Mouse (Mus musculus): ENCODE measurements around the gene Runx2. TPM values are rescaled to one million over a fixed set of nuclear protein-coding genes. Genes with fewer than 3 reads are reported as not detected.

Runx2 gene
- total RNA-seq, 2 experiments from 2014 or later = 11.6 to 29.5 TPM

DNA sequence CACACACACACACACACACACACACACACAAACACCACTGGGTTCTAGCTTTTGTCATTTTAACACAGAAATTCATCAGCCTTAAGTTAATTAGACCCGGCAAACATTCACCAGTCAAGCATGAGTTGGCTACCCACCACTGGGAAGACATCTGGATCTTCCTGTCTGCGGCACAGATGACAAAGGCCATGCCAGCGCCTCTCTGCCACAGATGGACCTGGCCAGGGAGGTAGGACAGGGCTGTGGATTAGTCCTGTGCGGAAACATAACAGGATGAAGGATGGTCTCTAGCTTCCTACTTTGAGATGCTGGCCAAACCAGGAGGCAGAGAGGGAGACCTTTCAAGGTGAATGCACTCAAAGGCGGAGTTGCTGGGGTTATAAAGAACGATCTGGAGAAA is 325.3 kb downstream of the Runx2 start:
- DNase-seq (ENCODE audit: low spot score in 2 of 2) = no peak

DNA sequence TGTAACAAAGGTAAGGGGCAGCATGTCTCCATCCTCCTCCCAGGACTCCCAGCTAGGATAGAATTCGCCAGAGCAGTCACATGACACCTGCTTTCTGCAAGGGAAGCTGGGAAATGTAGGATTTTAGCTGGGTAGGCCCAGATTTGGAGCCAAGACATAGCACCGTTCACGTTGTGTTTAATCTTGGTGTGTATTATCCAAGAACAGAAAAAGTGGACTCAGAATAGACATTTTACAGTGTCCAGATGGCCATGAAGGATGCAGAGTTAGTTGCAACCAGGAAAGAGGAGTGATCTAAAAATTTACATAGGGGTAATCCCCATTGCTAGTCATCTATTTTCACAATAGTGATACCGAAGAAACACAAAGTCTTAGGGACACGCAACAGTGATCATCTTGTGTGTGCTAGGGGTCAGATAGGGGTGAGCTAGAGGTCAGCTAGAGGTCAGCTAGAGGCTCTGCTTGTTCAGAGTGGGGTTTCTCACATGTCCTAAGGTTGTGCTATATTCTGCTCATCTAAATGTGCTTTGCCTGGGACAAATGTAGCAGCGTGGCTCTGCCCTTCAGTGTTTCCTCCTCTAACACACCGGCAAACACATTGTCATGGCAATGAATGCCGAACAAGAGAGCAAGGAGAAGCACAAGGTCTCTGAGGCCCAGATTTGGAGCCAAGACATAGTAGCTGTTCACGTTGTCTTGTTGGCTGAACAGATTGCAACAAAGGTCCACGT is 326.9 kb downstream of the Runx2 start:
- DNase-seq (ENCODE audit: low spot score in 2 of 2) = no peak

DNA sequence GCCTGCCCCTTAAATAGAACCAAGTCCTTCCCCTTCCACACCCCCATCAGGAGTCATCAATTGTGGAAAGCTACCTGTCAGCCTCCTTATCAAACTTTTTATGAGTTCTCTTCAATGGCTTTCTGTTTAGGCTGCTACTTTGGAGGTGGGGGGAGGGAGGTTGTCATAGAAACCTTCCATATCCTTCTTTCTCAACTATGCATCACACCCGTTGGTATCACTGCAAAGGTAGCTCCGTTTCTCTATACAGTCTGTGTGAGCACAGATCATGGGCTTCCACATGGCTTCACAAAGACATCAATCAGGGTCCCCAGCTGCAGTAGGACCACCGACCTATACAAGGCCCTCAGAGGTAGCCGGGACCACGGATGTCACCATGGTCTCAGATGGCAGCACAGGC is 329.3 kb downstream of the Runx2 start:
- DNase-seq (ENCODE audit: low spot score in 2 of 2) = no peak

DNA sequence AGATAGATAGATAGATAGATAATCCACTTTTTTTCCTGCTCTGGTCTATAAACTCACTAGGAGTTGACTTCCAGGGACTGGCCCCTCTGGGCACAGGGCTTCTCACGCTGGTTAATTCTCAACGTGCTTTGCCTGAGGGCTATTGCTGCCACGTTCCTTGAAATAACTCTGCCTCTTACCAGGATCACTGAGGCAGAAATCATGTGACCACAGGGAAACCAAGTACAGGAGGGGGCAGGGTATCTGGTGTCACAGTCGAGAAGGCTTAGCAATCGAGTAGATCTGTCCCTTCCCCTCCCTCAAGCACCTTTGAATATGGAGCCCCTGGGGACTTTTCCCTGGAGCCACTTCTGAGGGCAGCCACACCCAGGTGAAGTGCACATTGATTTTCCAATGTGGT is 334.7 kb downstream of the Runx2 start:
- no peak for DNase-seq (ENCODE audit: low spot score in 2 of 2)

DNA sequence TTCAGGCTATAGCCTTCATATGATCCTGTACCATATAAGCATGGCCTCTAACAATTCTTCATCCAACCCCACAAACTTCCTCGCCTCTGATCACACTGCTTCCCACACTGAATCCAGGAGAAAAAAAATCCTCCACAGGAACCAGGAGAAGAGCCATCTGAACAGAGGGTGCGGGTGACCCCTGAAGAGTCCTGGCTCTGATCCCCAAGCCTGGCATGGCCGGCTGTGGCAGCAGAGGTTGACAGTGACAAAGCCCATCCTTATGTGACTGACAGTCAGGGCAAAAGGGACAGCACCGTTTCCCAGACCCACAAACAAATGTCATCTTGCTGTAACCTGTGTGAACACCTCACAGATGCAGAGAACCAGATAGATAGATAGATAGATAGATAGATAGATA is 335.1 kb downstream of the Runx2 start:
- DNase-seq (ENCODE audit: low spot score in 2 of 2) = no peak

DNA sequence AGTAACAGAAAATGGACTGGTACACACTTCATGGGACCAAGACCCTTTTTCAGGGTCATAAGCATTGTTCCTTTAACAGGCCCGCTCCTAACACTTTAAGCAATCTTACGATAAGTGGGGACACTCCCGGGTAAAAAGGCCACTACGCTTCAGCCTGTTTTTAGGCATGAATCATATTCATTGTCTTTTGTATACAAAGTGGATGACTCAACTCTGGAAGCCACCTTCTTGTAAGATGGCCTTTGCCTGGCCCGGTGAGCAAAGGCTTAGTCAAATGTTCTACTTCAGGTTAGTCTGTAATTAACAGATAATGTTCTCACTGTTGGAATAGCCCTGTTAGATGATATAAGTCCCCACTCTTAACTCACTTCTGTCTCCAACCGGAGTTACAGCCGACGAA is 338.7 kb downstream of the Runx2 start:
- DNase-seq (ENCODE audit: low spot score in 2 of 2) = no peak

DNA sequence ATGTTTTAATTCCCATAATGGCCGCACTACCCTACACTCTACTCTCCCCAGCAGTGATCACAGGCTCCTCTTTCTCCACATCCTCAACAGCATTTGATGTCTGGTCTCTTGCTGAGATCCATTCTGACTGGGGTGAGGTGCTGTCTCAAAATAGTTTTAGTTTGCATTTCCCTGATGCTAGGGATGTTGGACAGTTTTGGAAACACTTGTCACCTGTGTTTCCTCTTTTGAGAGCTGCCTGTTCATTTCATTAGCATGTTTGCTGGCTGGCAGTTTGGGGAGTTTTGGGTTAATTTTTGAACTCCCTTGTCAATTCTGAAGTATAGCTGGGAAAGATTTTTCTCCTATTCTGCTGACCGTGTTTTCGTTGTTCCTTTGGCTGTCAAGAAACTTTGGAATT is 340.3 kb downstream of the Runx2 start:
- no peak for DNase-seq (ENCODE audit: low spot score in 2 of 2)

DNA sequence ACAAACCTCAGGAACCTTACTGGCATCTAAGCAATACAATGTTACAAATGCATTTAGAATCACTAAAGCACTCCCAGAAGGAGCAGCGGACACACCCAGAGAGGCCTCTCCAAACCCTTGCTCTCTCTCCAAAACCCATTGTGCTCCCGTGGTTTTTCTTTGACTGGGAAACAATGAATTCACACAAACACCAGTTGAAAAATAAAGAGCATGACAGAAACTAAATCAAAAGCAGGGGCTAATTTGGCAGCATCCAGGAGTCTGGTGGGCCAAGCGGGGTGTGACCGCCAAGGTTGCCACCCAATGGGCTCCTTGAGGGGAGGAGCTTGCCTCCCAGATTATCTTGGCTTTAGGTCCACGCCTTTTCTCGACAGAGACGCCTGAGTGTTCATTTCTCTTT is 341.9 kb downstream of the Runx2 start:
- DNase-seq (ENCODE audit: low spot score in 2 of 2) = no peak

DNA sequence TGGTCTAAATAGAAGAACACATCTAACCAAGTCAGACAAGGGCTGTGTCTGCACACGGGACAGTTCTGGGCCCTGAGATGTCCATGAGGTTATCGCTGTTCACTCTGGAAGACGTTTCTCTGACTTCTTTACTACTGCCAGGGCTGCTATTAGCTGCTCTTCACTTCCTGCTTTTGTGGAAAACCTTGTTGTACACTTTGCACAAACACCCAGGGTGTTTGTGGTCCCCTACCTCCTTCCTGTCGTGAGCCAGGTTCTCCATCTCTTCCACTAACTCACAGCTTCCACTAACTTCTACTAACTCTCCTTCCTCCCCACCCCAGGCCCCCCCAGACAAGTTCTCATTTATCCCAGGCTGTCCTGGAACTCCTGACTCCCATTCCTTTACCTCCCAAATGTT is 350.9 kb downstream of the Runx2 start:
- DNase-seq (ENCODE audit: low spot score in 2 of 2) = no peak

DNA sequence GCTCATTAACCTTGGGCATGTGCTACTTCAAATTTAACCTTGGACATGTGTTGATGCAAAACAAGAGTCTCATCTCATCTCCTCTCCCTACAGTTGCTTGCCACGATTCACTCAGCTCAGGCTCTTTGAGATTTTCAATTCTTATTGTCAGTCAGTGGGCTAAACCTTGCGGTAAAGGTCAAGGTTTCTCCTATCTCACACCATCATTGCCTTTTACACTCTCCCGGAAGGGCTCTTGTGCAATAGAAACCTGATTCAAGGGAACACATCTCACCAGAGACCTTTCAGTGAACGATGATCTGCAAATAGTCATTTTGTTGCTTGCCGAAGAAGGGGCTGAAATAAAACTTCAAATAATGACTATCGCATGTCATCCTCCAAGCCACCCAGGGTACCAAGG is 354.4 kb downstream of the Runx2 start:
- no peak for DNase-seq (ENCODE audit: low spot score in 2 of 2)

DNA sequence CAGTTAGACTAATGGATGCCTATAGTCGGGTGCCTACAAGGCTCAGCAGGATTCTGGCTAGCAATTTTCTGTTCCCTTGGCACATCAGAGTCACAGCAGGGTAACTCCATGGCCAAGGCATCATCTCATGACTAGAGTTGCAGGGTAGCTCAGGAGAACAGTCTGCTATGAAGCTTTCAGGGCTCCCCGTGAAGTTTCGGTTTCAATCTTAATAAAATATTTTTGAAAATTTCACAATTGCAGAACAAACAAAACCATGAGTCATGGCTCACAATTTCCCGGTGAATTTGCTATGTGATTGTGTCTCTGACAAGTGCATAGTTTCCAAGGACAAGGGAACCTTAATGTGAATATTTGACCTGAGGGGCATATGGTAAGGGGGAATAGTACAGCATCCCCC is 355.6 kb downstream of the Runx2 start:
- DNase-seq (ENCODE audit: low spot score in 2 of 2) = no peak

DNA sequence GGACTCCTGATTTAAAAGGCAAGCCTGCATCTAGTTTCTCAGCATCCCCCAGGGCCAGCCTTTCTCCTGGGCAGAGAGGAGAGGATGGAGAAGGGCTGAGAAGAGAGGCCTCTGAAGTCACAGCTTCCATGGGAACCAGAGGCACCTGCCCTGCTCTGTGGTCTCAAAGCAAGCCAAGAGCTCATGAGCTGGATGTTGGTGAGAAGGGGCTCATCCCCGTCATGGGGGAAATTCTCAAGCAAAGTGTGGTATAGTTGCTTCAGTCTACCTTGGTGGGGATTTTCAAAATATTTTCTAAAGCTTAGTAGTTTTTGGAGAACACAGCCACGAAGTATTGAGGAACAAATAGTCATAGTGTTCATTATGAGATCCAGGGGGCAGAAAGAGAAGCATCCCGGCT is 357.9 kb downstream of the Runx2 start:
- DNase-seq (ENCODE audit: low spot score in 2 of 2) = no peak

DNA sequence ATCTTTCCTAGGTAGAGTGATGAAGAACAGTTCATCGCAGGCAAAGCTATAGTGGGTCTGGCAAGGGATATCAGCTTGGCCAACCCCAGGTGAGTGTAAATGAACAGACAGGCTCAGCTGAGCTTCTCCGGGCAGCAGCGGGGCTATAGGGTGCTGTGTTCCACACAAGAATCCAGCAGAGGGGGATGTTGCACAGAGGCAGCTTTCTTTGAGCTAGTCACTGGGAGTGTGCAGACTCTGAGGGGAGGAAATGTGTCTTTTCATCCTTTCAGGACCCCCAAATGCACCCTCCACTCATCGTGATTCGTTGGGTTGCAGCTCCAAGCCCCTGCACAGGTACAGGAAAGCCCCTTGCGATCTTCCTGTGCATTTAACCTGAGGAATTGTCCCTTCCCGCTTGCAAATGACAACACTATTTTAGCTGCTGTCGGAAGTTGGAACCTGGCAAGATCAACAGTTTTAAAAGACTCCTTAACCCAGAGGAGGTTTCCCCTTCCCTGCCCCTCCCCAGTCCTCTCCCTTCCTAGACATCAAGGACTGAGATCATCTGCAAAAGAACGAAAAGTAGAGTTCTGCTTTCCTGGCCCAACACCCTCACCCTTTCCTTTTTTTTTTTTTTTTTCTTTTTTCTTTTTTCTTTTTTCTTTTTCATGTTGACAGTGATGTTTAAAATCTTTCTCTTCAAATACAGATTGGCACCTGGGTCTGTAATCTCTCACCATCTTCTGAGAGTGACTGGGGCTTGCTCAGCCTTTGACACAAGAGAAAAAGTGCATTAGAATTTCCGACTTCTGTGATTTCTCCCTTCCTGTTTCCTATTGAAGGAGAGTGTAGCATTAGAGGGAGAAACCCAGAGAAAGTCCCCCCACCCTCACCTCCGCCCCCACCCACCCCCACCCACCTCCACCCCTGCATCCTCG is 358.7 kb downstream of the Runx2 start:
- DNase-seq (ENCODE audit: low spot score in 2 of 2) = peak; percentile 55 to 57

DNA sequence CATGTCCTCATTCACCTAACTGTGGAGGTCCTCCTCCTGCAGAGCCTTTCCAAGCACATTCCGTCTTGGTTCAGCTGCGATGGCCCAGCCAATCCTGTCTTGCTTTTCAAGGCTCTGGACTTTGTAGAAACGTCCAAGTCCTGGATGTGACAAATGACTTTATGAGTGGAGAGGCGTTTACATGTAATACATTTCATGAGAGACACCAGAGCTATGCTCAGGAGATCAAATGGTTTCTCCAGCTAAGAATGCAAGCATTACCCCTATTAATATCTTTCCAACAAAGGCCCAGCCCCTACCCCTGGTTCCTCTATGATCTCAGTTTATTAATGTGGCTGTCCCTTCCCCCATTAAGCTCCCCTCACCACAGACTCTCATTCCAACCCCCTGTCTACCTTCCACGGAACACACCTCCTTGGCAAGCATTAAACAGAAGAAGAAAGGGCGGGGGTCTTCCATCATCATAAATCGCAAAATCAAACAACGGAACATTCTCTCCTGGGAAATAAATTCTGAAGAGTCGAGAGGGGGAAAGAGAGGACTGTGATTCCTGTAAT is 364.6 kb downstream of the Runx2 start:
- DNase-seq (ENCODE audit: low spot score in 2 of 2) = no peak

Other genes starting within 250 kb of the Runx2 start
- 10 to 100 TPM; 19.2 to 30.1 TPM for gene Supt3, start 37.6 kb downstream of the Runx2 start, total RNA-seq (2021)